Mouse (Mus musculus): Measurements from ENCODE around the gene Tmem213.

DNA sequence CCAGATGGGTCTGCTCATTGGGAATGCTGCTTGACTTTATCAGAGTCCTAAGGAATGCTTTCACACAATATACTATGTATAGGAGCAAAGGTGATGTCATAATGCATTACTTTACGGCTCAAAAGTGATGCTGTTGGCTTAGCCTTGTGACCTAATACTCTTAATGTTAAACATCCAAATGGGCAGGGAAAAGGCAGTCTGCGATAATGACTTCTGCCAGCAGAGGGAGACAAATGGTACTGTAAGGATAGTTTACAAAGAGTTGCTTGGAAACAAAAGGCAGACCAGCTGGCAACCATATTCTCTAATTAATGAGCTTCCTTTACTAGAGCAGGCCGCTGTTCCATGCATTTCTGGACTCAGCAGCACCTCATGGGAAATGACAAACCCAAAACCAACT lies 51.0 kb downstream of the Tmem213 start:
- no peak for TF ChIP-seq CTCF (IDR thresholded peaks at IDR 0.05; ENCODE audit: insufficient read depth, low read depth, low read length)
- no peak for TF ChIP-seq POLR2A (IDR thresholded peaks at IDR 0.05; ENCODE audit: insufficient read depth, low read depth, low read length)
